Mouse (Mus musculus): ENCODE measurements at regions not wholly inside any gene's neighbourhood (a gene's known extent, or its start where the extent isn't known, plus 50 kb on each side); places are given as distances from the start of the nearest gene placed in this dataset.

DNA sequence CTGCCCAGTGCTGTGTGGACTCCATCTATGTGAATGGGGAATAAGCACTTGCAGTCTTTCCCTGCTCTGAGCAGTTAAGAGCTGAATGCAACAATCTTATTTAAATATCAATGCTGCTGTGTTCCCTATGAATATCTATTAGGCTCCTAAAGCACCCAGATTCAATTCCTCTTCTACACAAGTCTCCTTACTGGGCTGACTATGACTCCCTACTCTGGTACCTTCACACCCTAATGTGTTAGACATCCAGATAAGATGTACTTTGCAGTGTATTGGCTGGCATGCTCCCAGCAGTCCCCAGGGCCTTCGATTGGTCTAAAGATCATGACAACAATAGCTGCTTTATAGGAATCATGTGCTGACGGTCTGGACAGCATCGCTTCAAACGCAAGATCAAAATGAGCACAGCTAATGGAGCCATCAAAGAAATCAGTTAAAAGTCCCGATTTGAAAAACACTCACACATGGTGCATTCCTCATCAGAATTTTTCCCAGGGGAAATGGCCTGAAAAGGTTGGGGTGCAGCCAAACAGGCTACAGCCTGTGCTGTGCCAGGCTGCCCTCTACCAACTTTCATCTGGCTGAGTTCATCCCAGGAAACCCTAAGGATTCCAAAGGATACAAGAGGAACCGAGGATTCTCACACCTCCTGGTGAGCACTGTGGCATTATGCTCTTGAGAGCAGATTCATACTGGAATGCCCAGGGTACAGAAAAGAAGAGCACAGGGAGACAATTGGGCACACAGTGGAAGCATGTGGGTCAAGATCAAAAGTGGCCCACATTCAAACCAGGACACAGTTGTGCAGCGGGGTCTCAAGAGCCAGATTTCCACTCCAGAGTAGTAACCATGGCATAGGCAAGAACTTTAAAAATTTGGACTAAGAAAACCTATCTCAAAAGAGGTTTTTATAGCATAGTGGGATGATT, 240.7 kb upstream of the Pitrm1 start:
- no peak for ATAC-seq (replicated peaks; ENCODE audit: insufficient number of reproducible peaks, low FRiP score, low TSS enrichment, poor library complexity, severe bottlenecking)

DNA sequence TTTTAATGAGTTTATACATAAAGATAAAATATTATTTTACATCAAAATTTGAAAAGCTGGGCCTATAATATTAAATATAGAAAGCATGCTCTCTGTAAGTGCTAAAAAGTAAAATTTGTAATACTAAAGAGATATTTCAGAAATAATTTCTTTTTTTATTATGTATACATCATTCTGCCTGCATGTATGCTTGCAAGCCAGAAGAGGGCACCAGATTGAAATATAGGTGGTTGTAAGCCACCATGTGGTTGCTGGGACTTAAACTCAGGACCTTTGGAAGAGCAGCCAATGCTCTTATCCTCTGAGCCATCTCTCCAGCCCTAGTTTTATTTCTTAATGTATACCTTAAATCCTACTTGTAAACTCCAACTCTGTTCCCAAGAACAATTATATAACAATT, 231.7 kb upstream of the Pitrm1 start:
- ATAC-seq (replicated peaks; ENCODE audit: insufficient number of reproducible peaks, low FRiP score, low TSS enrichment, poor library complexity, severe bottlenecking) = no peak

DNA sequence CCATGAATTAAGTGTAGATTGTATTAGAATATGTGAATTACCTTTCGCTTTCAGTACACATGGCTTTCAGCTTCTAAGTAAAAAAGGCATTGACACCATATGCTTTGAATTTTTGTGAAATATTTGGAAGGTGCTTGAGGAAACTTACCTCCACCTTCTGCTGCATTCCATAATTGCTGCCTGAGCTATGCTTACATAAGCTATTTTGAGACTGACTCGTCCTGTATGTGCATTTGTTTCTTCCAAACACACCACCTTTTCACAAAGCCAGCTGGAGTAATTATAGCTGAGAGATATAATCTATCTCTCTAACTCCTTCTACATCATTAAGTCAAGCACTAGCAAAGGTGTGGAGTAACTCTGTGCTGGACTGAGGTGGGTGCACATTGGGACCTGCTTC, 224.0 kb upstream of the Pitrm1 start:
- no peak for ATAC-seq (replicated peaks; ENCODE audit: insufficient number of reproducible peaks, low FRiP score, low TSS enrichment, poor library complexity, severe bottlenecking)

DNA sequence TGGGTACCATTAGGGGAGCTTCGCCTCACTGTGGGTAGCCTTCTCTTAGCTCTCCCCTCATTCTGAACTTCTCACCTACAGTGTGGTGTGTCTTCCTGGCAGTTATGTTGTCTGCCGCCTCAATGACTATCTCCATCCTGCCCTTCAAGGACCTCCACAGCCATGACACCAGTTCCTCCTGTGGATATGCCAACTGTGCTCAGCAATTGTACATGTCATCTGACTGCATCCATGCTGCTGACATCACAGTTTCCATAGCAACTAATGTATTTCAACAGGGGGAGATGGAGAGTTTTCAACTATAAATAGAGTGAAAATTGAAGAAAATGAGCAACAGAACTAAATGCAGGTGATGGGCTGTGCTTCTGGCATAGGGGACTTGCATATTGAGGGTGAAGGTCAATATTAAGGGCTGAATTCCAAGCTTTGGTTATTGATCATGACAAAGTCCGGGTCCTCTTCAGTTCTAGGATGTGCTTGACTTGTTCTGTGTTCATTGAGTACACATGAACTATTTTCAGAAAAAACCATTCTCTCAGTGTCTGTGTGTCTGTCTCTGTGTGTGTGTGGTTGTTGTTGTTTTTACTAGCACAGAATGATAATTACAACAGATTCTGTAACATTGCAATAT, 217.5 kb upstream of the Pitrm1 start:
- no peak for ATAC-seq (replicated peaks; ENCODE audit: insufficient number of reproducible peaks, low FRiP score, low TSS enrichment, poor library complexity, severe bottlenecking)

DNA sequence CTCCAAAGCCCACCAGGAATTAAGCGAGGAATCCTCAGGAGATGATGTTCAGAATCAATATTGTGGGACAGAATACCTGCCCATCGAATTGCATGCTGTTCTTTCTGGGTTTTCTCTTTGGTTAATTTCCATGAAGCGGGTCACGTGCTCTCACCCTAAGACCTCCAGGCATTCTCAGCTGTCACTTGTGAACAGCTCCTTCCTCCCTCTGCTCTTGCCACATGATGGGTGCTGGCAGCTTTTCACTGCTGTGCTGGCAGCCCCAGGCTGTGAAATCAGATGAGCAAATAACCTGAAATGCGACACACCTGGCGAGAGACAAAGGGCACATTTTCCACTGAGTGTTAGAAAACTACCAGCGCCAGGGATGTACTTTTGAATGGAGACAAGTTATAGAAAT, 207.8 kb upstream of the Pitrm1 start:
- no peak for ATAC-seq (replicated peaks; ENCODE audit: insufficient number of reproducible peaks, low FRiP score, low TSS enrichment, poor library complexity, severe bottlenecking)

DNA sequence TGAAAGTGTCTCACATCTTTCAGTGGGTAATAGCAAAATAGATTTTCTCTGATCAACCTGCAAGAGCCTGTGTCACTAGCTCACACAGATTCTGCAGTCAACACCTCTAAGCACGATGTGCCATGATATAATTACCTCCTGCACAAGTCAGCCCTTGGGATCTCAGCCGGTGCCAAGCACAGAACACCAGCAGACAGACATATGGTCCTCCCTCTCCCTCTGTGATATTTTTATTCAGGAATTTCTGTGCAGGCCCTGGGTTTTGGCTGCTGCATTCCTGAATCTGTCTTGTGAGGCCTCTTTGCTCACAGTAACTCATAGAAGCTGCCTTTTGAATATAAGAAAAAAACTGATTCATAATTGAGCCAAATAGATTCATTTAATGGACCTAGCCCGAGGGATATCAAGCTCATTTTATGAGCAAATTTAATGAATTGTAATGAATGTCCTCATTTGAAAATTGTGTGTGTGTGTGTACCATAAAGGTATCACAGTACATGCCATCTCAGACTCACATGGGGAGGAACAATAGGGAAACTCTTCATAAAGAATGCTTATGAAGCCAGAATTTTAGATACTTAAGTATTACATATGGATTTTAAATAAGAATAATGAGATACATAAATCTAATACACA, 206.7 kb upstream of the Pitrm1 start:
- ATAC-seq (replicated peaks; ENCODE audit: insufficient number of reproducible peaks, low FRiP score, low TSS enrichment, poor library complexity, severe bottlenecking) = no peak

DNA sequence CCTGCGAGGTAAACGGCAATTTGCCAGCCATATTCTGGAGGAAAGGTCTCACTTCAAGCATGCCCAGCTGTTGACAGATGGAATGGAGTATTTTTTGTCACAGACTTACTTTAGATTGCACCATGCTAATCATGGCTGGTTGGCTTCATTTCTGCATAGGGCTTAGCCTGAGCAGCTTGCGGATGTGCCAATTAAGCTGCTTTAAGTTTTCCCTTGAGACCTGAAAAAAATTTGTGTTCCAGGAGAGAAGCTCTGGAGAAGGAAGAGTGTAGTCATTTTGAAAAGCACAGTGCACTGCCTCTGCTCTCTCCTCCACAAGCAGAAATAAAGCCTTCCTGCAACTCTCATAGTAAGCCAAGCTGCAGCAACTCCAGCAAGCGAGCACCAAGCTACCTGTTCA, 182.8 kb upstream of the Pitrm1 start:
- ATAC-seq (replicated peaks; ENCODE audit: insufficient number of reproducible peaks, low FRiP score, low TSS enrichment, poor library complexity, severe bottlenecking) = no peak

DNA sequence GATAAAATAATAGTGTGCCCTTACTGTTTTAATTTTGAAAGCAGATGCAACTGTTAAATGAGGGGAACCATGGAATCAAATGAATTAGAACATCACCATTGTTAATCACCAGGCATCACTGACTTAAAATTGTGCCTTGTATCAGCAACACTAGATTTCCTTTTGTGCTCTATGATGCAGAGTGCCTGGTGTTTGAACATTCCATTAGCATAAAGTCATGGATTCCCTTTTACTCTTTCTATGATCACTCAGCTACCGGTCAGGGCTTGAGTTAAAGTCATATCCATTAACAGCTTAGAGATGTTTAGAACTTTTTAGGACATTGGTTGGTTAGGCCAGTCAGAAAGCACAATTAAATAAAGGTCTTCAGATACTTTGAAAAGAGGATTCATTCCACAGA, 180.3 kb upstream of the Pitrm1 start:
- ATAC-seq (replicated peaks; ENCODE audit: insufficient number of reproducible peaks, low FRiP score, low TSS enrichment, poor library complexity, severe bottlenecking) = no peak

DNA sequence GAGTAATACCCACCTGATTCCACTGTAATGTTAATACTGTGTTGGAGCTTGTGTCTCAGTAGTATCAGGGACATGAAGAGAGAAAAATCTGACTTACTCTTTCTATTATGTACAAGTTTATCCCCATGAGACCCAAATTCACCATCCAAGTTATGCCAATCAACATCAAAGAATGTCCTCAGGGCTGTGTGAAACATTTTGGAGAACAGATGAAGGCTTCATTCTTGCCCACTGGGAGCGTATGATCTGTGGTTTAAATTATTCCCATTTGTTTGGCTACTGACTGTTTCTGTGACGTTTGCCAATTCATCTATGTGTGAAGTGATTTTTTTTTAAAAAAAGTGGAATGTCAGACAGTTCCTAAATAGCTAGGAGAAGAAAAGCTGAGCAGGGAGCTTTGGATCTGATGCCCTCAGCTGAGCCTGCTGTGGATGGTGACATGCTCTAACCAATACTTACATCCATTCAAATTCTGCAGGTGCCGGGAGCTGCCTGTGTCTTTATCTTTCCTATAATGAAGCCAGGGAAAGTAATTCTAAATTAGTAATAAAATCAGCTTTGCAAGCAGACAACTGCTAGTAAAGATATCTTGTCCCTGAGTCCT, 173.3 kb upstream of the Pitrm1 start:
- ATAC-seq (replicated peaks; ENCODE audit: insufficient number of reproducible peaks, low FRiP score, low TSS enrichment, poor library complexity, severe bottlenecking) = no peak

DNA sequence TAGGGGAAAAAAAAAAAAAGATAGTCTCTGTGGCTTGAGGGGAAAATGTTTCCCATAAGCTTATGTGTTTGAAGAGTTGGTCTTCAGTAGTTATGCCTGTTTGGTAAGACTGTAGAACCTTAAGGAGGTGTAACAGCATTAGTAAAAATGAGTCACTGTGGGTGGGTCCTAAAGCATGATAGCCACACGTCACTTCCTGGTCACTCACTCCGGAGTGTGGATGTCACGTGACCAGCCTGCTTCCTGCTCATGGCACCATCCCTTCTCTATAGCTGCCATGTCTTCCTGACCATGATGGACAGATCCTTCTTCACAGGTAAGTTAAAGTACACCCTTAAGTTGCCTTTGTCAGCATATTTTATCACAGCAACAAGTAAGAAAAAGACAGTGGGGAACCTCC, 170.0 kb upstream of the Pitrm1 start:
- no peak for ATAC-seq (replicated peaks; ENCODE audit: insufficient number of reproducible peaks, low FRiP score, low TSS enrichment, poor library complexity, severe bottlenecking)

DNA sequence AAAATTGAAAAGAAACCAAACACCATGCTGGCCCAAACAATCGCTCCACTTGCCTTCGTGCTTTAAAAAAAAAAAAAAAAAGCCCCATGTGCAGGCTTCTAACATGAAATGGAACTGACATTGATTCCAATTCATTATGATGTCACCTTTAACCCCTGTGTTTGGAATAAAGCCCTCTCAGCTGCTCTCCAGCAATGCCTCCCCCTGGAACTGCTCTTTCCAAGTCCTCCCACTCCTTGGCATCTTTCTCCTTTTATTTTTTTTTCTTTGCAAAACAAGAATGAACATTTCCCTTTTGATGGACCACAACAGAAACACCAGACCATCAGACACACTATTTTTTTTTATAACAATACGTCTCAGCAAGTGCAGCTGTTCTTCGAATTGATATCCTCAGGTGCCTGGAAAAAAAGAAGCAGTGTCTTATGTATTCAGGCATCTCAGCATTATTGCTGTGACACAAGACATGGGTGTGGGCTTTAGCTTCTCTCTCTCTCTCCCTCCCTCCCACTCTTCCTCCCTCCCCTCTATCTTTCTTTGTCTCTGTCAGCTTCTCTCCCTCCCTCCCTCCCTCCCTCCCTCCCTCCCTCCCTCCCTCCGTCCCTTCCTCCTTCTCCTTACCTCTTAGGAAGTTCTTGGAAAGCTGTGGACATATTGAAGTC, 152.3 kb upstream of the Pitrm1 start:
- ATAC-seq (replicated peaks; ENCODE audit: insufficient number of reproducible peaks, low FRiP score, low TSS enrichment, poor library complexity, severe bottlenecking) = no peak

DNA sequence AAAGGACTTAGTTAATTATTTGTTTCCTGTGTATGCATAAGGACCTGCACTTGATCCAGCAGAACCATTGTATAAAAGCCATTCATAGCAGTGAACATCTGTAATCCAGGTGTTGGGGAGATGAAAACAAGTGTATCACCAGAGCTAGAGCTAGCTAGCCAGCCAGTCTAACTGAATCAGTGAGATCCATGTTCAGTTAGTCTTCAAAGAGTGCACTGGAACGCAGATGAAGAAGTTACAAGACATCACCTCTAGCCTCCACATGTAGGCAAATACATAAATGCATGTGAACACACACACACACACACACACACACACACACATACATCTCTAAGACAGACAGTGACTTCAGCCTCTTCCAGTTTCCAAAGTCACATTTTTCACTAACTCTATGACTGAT, 150.3 kb upstream of the Pitrm1 start:
- ATAC-seq (replicated peaks; ENCODE audit: insufficient number of reproducible peaks, low FRiP score, low TSS enrichment, poor library complexity, severe bottlenecking) = no peak

DNA sequence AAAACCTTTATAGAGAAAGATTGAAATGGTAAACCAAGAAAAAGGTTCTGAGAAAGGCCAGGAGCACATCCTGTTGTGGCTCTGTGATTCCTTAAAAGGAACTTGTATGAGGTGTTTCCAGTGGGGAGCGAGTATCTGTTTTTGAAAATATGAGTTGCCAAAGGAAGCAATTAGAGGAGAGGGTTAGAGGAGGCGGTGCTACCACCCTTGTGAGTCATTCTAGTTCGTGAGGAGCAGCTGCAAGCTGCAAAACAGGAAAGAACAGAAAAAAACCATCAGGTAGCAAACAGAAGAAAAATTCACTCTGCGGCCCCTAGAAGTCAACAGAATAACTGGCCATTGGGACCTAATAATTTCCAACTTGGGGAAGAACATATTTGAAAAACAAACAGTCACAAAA, 116.1 kb upstream of the Pitrm1 start:
- no peak for ATAC-seq (replicated peaks; ENCODE audit: insufficient number of reproducible peaks, low FRiP score, low TSS enrichment, poor library complexity, severe bottlenecking)

DNA sequence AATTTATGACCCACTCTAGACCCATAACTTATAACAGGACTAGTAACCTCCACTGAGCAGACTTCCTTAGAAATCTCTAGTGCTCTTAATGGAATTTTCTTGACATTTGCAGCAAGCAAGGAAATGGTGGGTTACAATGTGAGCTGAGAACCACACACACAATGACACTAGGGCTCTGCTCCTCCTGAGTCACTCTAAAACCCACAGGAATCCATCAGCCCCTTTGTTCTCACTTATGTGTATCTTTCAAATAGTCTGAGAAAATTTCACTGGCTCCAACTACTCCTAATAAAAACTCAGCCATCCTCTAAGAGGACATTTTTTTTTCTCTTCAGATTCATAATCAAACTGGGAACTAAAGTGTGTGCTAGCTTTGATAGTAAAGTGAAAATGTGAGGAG, 101.0 kb upstream of the Pitrm1 start:
- ATAC-seq (replicated peaks; ENCODE audit: insufficient number of reproducible peaks, low FRiP score, low TSS enrichment, poor library complexity, severe bottlenecking) = no peak

DNA sequence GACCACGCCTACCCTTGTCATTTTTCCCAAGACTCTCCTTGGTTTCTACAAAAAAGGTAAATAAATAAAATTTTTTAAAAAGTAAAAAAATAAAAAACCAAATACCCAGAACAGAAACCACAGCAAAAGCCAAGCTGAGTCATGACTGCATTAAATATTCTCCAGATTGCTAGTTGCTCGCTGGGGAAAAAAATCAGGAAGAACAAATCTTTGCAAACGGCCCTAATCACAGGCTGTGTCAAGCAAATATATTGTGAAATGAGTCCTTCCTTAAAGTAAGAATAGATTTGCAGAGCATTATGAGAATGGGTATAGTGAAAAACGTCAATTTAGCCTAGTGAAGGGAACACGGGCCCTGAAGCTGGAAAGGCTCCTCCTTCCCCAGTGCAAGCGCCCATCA, 86.6 kb upstream of the Pitrm1 start:
- no peak; the same call in 1 of the 2 replicates for ATAC-seq (replicated peaks; ENCODE audit: insufficient number of reproducible peaks, low FRiP score, low TSS enrichment, poor library complexity, severe bottlenecking)

DNA sequence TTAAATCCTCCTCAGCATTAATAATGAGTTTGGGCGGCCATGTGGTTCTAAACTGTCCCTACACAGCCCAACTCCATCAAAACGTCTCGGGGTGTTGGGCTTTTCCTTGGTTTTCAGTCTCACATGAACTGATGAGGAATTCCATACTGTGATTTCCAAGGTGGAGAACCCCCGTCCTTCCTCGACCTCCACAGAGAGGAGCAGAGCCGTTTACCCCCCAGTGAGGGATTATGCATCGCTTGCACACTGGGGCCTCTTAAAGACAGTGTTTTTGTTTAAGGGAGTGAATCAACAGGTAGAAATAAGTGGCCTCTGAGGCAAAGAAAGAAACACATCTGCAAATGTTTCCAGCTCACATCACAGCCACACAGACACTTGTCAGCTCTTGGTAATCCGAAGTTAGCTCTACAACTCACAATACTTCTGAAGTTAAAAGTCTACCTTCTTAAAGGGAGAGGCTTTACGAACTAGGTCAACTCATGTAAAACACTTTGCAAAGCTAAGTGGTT, 82.0 kb upstream of the Pitrm1 start:
- ATAC-seq (replicated peaks; ENCODE audit: insufficient number of reproducible peaks, low FRiP score, low TSS enrichment, poor library complexity, severe bottlenecking) = no peak

DNA sequence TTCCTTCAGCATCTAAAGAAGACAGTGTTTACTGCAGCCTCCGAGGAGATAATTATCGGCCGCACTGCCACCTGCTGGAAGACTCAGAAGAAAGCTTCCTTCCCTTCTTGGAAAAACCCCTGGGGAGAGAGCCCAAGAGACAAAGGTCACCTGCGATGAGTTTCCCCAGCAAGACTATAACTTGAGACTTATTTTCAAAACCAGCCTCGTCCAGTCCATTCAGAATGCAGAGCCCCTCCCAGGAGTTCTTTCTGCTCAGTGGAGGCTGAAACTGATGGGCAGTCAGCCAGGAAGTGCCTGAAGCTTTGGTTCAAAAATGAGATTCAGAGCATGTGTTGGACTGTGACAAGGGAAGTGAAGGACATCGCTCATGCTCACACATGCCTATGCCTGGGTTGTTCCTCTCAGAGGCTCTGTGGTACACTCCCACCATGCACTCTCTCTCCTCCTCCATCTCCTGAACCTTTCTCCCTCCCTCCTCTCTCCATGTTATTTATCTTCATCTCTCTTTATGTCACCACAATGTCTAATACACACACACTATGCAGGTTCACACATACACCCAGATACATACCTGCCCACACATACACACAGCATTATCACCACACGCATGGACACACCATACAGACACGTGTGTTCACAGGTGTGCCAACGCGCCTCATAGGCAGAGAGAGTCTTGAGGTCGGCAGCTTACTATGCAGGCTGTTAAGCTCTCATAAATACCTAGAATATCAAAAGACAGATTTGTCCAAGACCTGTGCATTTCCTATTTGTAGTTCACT, 78.3 kb upstream of the Pitrm1 start:
- ATAC-seq (replicated peaks; ENCODE audit: insufficient number of reproducible peaks, low FRiP score, low TSS enrichment, poor library complexity, severe bottlenecking) = no peak
